Mouse (Mus musculus) ES-E14 (cell line): ENCODE measurements around the gene Hacd2. TPM values are rescaled to one million over a fixed set of nuclear protein-coding genes. Genes with fewer than 3 reads are reported as not detected.
A peak's percentile ranks its signal among the peaks of the same experiment; 100 is the strongest.

ENCODE experiments used
- DNase-seq: peaks from one replicate; pipeline ENCODE4 v3.0.0-alpha.2; 2013; ENCODE audit warnings: low read depth, low spot score
- H3K27ac ChIP-seq: 2 replicates; pipeline ENCODE4 v1.5.1; 2012; ENCODE audit warnings: low read depth, mild to moderate bottlenecking, low read length, moderate library complexity, mixed read lengths; ENCODE audit not compliant: poor library complexity, insufficient read depth, severe bottlenecking
- H3K36me3 ChIP-seq: 2 replicates; pipeline ENCODE4 v1.6.1; 2012; ENCODE audit warnings: mild to moderate bottlenecking, low read length, moderate library complexity, mixed read lengths; ENCODE audit not compliant: control insufficient read depth, poor library complexity, insufficient read depth, severe bottlenecking
- H3K4me1 ChIP-seq, 2 experiments: fragments of 150-350 bp in 1 of 2; sonication (generic) in 1 of 2; 2 replicates each; pipeline ENCODE4 v1.6.1; 2012; ENCODE audit warnings: low read length in 2 of 2, mild to moderate bottlenecking in 1 of 2, mixed read lengths in 1 of 2; ENCODE audit not compliant: control insufficient read depth in 2 of 2, insufficient read depth in 2 of 2, poor library complexity in 1 of 2
- H3K4me3 ChIP-seq, 2 experiments: fragments of 150-350 bp in 1 of 2; sonication (generic) in 1 of 2; 2 replicates each; pipeline ENCODE4 v1.5.1; 2012; ENCODE audit warnings: low read length in 2 of 2, low read depth in 1 of 2, mild to moderate bottlenecking in 1 of 2, mixed read lengths in 1 of 2; ENCODE audit not compliant: insufficient read depth in 1 of 2, poor library complexity in 1 of 2, severe bottlenecking in 1 of 2
- H3K9ac ChIP-seq: 2 replicates; pipeline ENCODE4 v1.6.1; 2012; ENCODE audit warnings: low read depth, mild to moderate bottlenecking, low read length, mixed read lengths; ENCODE audit not compliant: poor library complexity, insufficient read depth, severe bottlenecking
- H3K9me3 ChIP-seq: fragments of 150-350 bp; sonication (generic); 2 replicates; pipeline ENCODE4 v1.6.1; 2012; ENCODE audit warnings: low read depth, mild to moderate bottlenecking, low read length; ENCODE audit not compliant: control insufficient read depth, insufficient read depth
- CHD2 ChIP-seq: IDR thresholded peaks from 2 replicates; pipeline ENCODE4 v1.6.1; 2014; ENCODE audit warnings: mild to moderate bottlenecking, low read depth, low read length, inconsistent platforms
- HCFC1 ChIP-seq: IDR thresholded peaks from 2 replicates; pipeline ENCODE4 v1.6.1; 2012; ENCODE audit warnings: low read length, inconsistent platforms, borderline replicate concordance; ENCODE audit not compliant: insufficient read depth
- MAFK ChIP-seq: IDR thresholded peaks from 2 replicates; pipeline ENCODE4 v1.6.1; 2014; ENCODE audit warnings: mild to moderate bottlenecking, low read depth, low read length, inconsistent platforms; ENCODE audit not compliant: insufficient read depth
- ZC3H11A ChIP-seq: IDR thresholded peaks from 2 replicates; pipeline ENCODE4 v1.6.1; 2012; ENCODE audit warnings: low read depth, mild to moderate bottlenecking, inconsistent platforms, low read length, borderline replicate concordance
- ZNF384 ChIP-seq: IDR thresholded peaks from 2 replicates; pipeline ENCODE4 v1.6.1; 2012; ENCODE audit warnings: low read depth, low read length, inconsistent platforms
- in situ Hi-C, 2 experiments: fragments of 600-800 bp; cut with MboI; formaldehyde crosslinking; loops; one replicate each; pipeline ENCODE4 v1.15.1; 2025; ENCODE audit warnings: low sequenced_read_pairs in 2 of 2, inconsistent platforms in 1 of 2; ENCODE audit not compliant: unreplicated experiment in 2 of 2
- total RNA-seq: library from RNA; depleted of rRNA; stranded (reverse); fragments of 300-350 nt; gene quantifications from 2 replicates; pipeline ENCODE4 v1.2.3, GENCODE M21; 2012

The Hacd2 gene
- total RNA-seq, 1 experiment: 98.8 TPM

DNA sequence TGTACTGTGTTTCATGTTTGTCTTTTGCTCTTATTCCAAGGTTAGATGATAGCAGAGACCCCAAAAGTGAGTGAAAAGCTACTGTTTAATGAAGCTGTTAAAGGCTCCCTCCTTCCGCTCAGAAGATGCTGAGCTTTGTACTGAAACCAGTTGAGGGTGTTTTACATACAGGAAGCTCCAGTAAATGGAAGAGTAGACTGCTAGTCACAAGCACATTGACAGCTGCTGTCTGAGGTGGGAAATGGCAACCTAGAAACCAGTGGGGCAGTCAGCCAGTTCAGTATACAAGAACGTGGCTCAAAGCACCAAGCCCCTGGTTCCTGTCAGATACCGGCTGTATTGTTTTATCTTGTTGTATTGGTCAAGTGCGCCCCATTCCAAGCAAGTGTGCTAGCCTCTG lies 46.7 kb downstream of the Hacd2 start:
- H3K27ac ChIP-seq: no peak overlapping the region
- H3K9ac ChIP-seq: no peak overlapping the region
- no peak for TF ChIP-seq ZNF384
- no peak for TF ChIP-seq HCFC1
- TF ChIP-seq ZC3H11A: no peak
- TF ChIP-seq MAFK: no peak
- TF ChIP-seq CHD2: no peak
- no peak for DNase-seq
- peaks cover 9% of the 10 kb centered on the region for H3K36me3 ChIP-seq
- H3K9me3 ChIP-seq: no peaks in the 10 kb centered on the region
- H3K4me3 ChIP-seq: no peak overlapping the region
- no peaks in the 10 kb centered on the region for H3K4me1 ChIP-seq
- in situ Hi-C loops: no loop called here

DNA sequence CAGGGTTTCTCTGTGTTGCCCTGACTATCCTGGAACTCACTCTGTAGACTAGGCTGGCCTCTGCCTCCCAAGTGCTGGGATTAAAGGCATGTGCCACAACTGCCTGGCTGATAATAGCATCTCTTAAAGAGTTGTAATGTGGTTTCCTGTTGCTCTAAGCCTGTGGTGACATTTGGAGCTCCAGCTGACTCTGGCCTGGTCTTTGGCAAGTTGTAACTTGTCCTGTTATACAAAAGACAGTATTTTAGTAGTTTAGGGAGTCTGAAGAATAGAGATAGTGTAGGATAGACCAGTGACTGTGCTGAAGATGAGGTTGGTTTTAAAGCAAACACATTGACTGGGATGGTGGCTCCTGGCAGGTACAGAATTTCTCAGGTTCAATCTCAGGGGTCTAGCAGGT lies 52.2 kb downstream of the Hacd2 start:
- Histone ChIP-seq H3K36me3 (peaks cover 12% of the 10 kb centered on the region), H3K9ac (no peak overlapping the region), H3K4me1 (no peaks in the 10 kb centered on the region), H3K4me3 (no peak overlapping the region), H3K9me3 (peaks cover 2% of the 10 kb centered on the region; the same call in 1 of the 2 replicates), H3K27ac (no peak overlapping the region)
- no peak for DNase-seq
- in situ Hi-C loops: no loop called here
- no peak for TF ChIP-seq HCFC1
- TF ChIP-seq CHD2: no peak
- TF ChIP-seq ZC3H11A: no peak
- no peak for TF ChIP-seq ZNF384

DNA sequence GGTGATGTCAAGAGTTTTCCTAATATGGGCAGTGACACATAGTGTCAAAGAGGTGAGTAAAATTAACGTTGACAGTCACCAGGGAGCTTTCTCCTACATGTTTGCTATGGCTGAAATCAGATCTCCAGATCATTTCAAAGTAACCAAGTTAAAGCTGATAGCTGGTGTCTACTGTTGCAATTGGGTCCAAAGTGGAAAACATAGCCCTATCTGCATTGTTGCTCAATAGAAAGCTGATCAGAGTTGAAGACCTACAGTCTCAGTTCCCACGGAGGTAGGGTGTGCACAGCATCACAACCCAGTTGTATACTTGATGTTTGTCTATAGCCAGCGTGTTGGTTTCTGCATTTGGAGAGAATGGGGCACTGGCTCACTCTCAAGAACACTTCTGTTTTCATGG lies 53.4 kb downstream of the Hacd2 start:
- Histone ChIP-seq H3K4me3 (no peak overlapping the region), H3K4me1 (no peaks in the 10 kb centered on the region)
- in situ Hi-C loops: no loop called here

DNA sequence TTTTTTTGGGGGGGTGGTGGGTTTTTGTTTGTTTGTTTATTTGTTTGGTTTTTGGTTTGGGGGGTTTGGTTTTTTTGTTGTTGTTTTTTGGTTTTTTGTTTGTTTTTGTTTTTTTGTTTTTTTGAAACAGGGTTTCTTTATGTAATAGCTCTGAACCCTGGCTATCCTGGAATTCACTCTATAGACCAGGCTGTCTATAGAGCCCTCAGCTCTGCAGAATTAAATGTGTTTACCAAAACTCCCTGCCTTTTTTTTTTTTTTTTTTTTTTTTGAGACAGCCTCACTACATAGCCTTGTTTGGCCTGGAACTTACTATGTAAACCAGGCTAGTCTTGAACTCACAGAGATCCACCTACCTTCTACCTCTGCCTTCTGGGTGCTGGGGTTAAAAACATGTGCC lies 71.3 kb downstream of the Hacd2 start:
- in situ Hi-C loops: no loop called here
- no peak for DNase-seq
- TF ChIP-seq HCFC1 (no peak), ZC3H11A (no peak), CHD2 (no peak), MAFK (no peak), ZNF384 (peak; percentile 64; the same call in 1 of the 2 replicates)
- H3K36me3 ChIP-seq: peaks cover 17% of the 10 kb centered on the region
- H3K27ac ChIP-seq: no peak overlapping the region
- no peak overlapping the region for H3K4me3 ChIP-seq
- no peak overlapping the region for H3K9ac ChIP-seq
- H3K4me1 ChIP-seq: no peaks in the 10 kb centered on the region
- no peaks in the 10 kb centered on the region for H3K9me3 ChIP-seq

More for the DNA sequence above, 53.4 kb downstream of the Hacd2 start:
- no peak for DNase-seq
- no peak overlapping the region for H3K9ac ChIP-seq
- H3K9me3 ChIP-seq: peaks cover 2% of the 10 kb centered on the region; the same call in 1 of the 2 replicates
- no peak overlapping the region for H3K27ac ChIP-seq
- peaks cover 17% of the 10 kb centered on the region for H3K36me3 ChIP-seq
- no peak for TF ChIP-seq MAFK
- TF ChIP-seq ZC3H11A: no peak
- TF ChIP-seq HCFC1: no peak
- TF ChIP-seq CHD2: no peak
- no peak for TF ChIP-seq ZNF384
